19 mouse cellular contexts compared by ENCODE assay signal in the genomic region with DNA sequence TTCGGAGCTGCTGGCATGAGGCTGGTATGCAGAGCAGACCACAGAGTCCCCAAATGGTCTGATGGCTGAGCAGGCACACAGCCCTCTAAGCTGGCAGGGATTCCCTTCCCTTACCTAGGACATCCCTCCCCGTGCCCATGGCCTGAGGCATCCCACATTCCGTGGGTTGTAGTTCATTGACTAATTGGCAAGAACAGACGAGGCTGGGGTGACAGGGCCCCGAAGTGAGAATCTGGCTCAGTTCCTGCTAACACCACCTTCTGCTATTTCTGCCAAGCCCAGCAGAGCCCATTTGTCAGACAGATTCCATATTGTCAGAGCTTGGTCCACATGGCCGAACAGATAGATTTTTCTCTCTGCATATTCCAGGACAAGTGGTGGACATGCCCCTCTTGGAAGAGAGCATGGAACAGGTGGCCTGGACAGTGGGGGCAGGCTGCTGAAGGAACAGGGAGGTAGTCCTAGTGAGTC.
DNase-seq lines count a peak whose midpoint lies in the region; ATAC-seq and TF ChIP-seq lines count a peak whose summit lies in the region.
"Had no signal": no experiment of that assay in that cellular context is flagged by ENCODE, and none has a peak within 500 bp of the region (broad histone marks: within the 10 kb centered on the region; RNA-seq: fewer than 3 reads in every experiment).

No protein-coding gene starts in this region.

- no peaks in the 10 kb centered on the region for H3K36me3 ChIP-seq in forebrain, embryonic 14.5 days (ENCODE audit: control insufficient read depth, insufficient read depth, low read length)
- H3K36me3 ChIP-seq in forebrain, embryonic 10.5 days (replicated peaks): no peaks in the 10 kb centered on the region
- H3K36me3 ChIP-seq: embryonic facial prominence, embryonic 10.5 days; heart, embryonic 10.5 days had no signal

- H3K4me1 ChIP-seq in forebrain, embryonic 14.5 days (ENCODE audit: control insufficient read depth, insufficient read depth, low read length): 0 out of 2 replicates have a peak, but pooled peaks cover 3% of the 10 kb centered on the region
- peaks cover 9% of the 10 kb centered on the region; the same call in 1 of the 2 replicates for H3K4me1 ChIP-seq in forebrain, embryonic 10.5 days
- H3K4me1 ChIP-seq: heart, embryonic 10.5 days had no signal

- intact Hi-C loops in left cerebral cortex, postnatal 4 days (cut with DNase I): no loop called here
- intact Hi-C loops in left cerebral cortex, postnatal 36 days (cut with DNase I): no loop called here

- no peak overlapping the region for H3K4me3 ChIP-seq in forebrain, embryonic 14.5 days (ENCODE audit: low read depth, low read length)
- H3K4me3 ChIP-seq in forebrain, embryonic 10.5 days: no peak overlapping the region
- no peak overlapping the region for H3K4me3 ChIP-seq in layer of hippocampus, adult 2 months
- H3K4me3 ChIP-seq: embryonic facial prominence, embryonic 10.5 days; forebrain, embryonic 13.5 days; heart, embryonic 10.5 days had no signal

- no peak for TF ChIP-seq CTCF in layer of hippocampus, adult 2 months (conservative IDR thresholded peaks at IDR 0.05)

- H3K4me2 ChIP-seq in forebrain, embryonic 14.5 days (ENCODE audit: low read length): no peak overlapping the region
- H3K4me2 ChIP-seq: forebrain, embryonic 13.5 days; liver, embryonic 11.5 days had no signal

- peak; percentile 6 for DNase-seq in forebrain, embryonic 14.5 days (ENCODE audit: low spot score)
- DNase-seq in forebrain, embryonic 10.5 days (ENCODE audit: extremely low spot score, low spot score): no peak
- DNase-seq in left cerebral cortex, postnatal 4 days: peak; percentile 76
- no peak for DNase-seq in left cerebral cortex, postnatal 36 days (ENCODE audit: low spot score in 2 of 2)
- peak; percentile 88 to 94 for DNase-seq in cerebellum, adult 18-20 months
- peak; percentile 90 to 91 for DNase-seq in cerebellum, postnatal 25 days
- DNase-seq in thymus, postnatal 4 days: no peak
- DNase-seq in layer of hippocampus, adult 2 months (ENCODE audit: low spot score in 2 of 2): no peak
- DNase-seq: adrenal gland, adult 8-10 months; heart, postnatal 10 days; kidney, adult 11 months; kidney, postnatal 10 days; lung, adult 18-20 months had no signal

- no peak overlapping the region for H3K27ac ChIP-seq in forebrain, embryonic 14.5 days (ENCODE audit: low read depth, low read length)
- no peak overlapping the region for H3K27ac ChIP-seq in forebrain, embryonic 10.5 days
- no peak overlapping the region for H3K27ac ChIP-seq in layer of hippocampus, adult 2 months
- H3K27ac ChIP-seq: embryonic facial prominence, embryonic 10.5 days; forebrain, embryonic 13.5 days; heart, embryonic 10.5 days; stomach, postnatal 0 days had no signal

- H3K9me3 ChIP-seq in forebrain, embryonic 14.5 days (replicated peaks; ENCODE audit: control insufficient read depth, low read length): 0 out of 2 replicates have a peak, but pooled peaks cover 2% of the 10 kb centered on the region
- no peaks in the 10 kb centered on the region for H3K9me3 ChIP-seq in forebrain, embryonic 10.5 days
- H3K9me3 ChIP-seq: embryonic facial prominence, embryonic 10.5 days; heart, embryonic 10.5 days had no signal

- no peak overlapping the region for H3K9ac ChIP-seq in forebrain, embryonic 14.5 days (ENCODE audit: low read length)
- H3K9ac ChIP-seq: forebrain, embryonic 13.5 days had no signal

- no peaks in the 10 kb centered on the region for H3K27me3 ChIP-seq in forebrain, embryonic 14.5 days (replicated peaks; ENCODE audit: control insufficient read depth, insufficient read depth, low read length)
- H3K27me3 ChIP-seq in forebrain, embryonic 10.5 days (ENCODE audit: poor library complexity, severe bottlenecking): no peaks in the 10 kb centered on the region
- H3K27me3 ChIP-seq: forebrain, embryonic 13.5 days had no signal

- ATAC-seq in forebrain, embryonic 14.5 days: no peak
- ATAC-seq: forebrain, embryonic 13.5 days; Patski had no signal

- WGBS in forebrain, embryonic 14.5 days: 76% methylated on average over 6 of the region's 6 CpGs
- WGBS in forebrain, embryonic 10.5 days: 91% methylated on average over 6 of the region's 6 CpGs

Comparison
In these comparisons a context has a peak if more than half of its experiments do, and no peak if none do; other contexts are left out.
1. DNase-seq: peak in forebrain, embryonic 14.5 days (single experiment), left cerebral cortex, postnatal 4 days (single experiment), cerebellum, adult 18-20 months (2 of 2) and cerebellum, postnatal 25 days (2 of 2); none in forebrain, embryonic 10.5 days (single experiment), left cerebral cortex, postnatal 36 days (0 of 2), thymus, postnatal 4 days (single experiment) and layer of hippocampus, adult 2 months (0 of 2).